Comparison of ENCODE assay signal across 20 mouse cellular contexts in the genomic region with DNA sequence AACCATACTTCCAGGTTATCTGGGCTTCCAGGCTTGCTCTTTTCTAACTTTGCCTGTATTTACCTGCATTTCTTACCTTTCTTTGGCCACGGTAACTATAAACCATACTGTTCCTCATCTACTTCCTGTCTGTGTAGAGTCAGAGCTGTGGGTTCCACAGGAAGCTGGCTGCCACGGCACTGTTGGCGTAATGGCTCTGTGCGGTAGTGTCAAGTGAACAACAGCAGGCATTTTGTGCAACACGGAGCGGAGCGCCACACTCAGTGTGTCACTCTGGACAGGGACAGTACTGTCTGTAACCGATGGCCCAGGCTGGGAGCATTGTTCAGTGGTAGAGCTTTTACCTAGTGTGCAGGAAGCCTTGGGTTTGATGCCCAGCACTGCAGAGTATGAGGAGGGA. TPM values are rescaled to one million over a fixed set of nuclear protein-coding genes. Genes with fewer than 3 reads are reported as not detected.
DNase-seq lines count a peak whose midpoint lies in the region; ATAC-seq and TF ChIP-seq lines count a peak whose summit lies in the region.
"Had no signal": no experiment of that assay in that cellular context is flagged by ENCODE, and none has a peak within 500 bp of the region (broad histone marks: within the 10 kb centered on the region; RNA-seq: fewer than 3 reads in every experiment).

No protein-coding gene starts in this region.

- 0 out of 2 replicates have a peak, but pooled peaks have one; percentile 23 for ATAC-seq in embryonic facial prominence, embryonic 11.5 days (replicated peaks; ENCODE audit: insufficient number of reproducible peaks, low FRiP score, low TSS enrichment, low read depth)
- ATAC-seq in forebrain, embryonic 14.5 days = no peak
- ATAC-seq: forebrain, embryonic 13.5 days had no signal

- no peak for DNase-seq in embryonic facial prominence, embryonic 11.5 days (ENCODE audit: low spot score)
- DNase-seq in embryonic facial prominence, embryonic 10.5 days (ENCODE audit: low spot score) = no peak
- peak; percentile 14 for DNase-seq in thymus, adult 2 months
- DNase-seq in thymus, postnatal 10 days (ENCODE audit: low spot score in 2 of 2) = no peak
- DNase-seq in naive thymus-derived CD4-positive, alpha-beta T cell, adult 2 months (ENCODE audit: low read depth) = peak; percentile 66
- peak; percentile 26 for DNase-seq in thymus, postnatal 4 days
- DNase-seq in forebrain, embryonic 14.5 days (ENCODE audit: low spot score) = no peak
- DNase-seq in urinary bladder, postnatal 36 days (ENCODE audit: low spot score in 2 of 2) = no peak
- DNase-seq: adrenal gland, postnatal 10 days; B cell, adult 2 months; cerebellum, adult 11-12 months; cerebellum, adult 9-10 months; cerebellum, postnatal 25 days; gastrocnemius, adult 2 months; gastrocnemius, postnatal 25 days; heart, postnatal 10 days had no signal

- no peak overlapping the region for H3K27ac ChIP-seq in embryonic facial prominence, embryonic 11.5 days (replicated peaks; ENCODE audit: low read depth, low read length)
- H3K27ac ChIP-seq in embryonic facial prominence, embryonic 10.5 days (replicated peaks) = no peak overlapping the region
- H3K27ac ChIP-seq in thymus, adult 2 months (ENCODE audit: control insufficient read depth, insufficient read depth, low read length) = no peak overlapping the region
- no peak overlapping the region for H3K27ac ChIP-seq in forebrain, embryonic 14.5 days (ENCODE audit: low read depth, low read length)
- H3K27ac ChIP-seq: forebrain, embryonic 13.5 days; gastrocnemius, adult 2 months; hindbrain, embryonic 10.5 days; hindbrain, embryonic 14.5 days had no signal

- TF ChIP-seq POLR2A in thymus, adult 2 months (IDR thresholded peaks at IDR 0.05; ENCODE audit: control insufficient read depth, extremely low read depth, insufficient read depth, low read length, poor library complexity) = no peak

- no peak overlapping the region for H3K9ac ChIP-seq in embryonic facial prominence, embryonic 11.5 days (replicated peaks; ENCODE audit: low read length)
- H3K9ac ChIP-seq in forebrain, embryonic 14.5 days (ENCODE audit: low read length) = no peak overlapping the region
- H3K9ac ChIP-seq: forebrain, embryonic 13.5 days; hindbrain, embryonic 14.5 days had no signal

- H3K27me3 ChIP-seq in embryonic facial prominence, embryonic 11.5 days (ENCODE audit: control insufficient read depth, insufficient read depth, low read length) = no peaks in the 10 kb centered on the region
- H3K27me3 ChIP-seq in embryonic facial prominence, embryonic 10.5 days (replicated peaks; ENCODE audit: low read depth, poor library complexity, severe bottlenecking) = no peaks in the 10 kb centered on the region
- no peaks in the 10 kb centered on the region for H3K27me3 ChIP-seq in thymus, adult 2 months (ENCODE audit: control insufficient read depth, insufficient read depth, low read length)
- no peaks in the 10 kb centered on the region for H3K27me3 ChIP-seq in forebrain, embryonic 14.5 days (replicated peaks; ENCODE audit: control insufficient read depth, insufficient read depth, low read length)
- H3K27me3 ChIP-seq: forebrain, embryonic 13.5 days had no signal

- 94% methylated on average over 8 of the region's 8 CpGs for WGBS in embryonic facial prominence, embryonic 11.5 days
- 95% methylated on average over 8 of the region's 8 CpGs for WGBS in embryonic facial prominence, embryonic 10.5 days
- 68% methylated on average over 8 of the region's 8 CpGs for WGBS in thymus, adult 2 months
- 95% methylated on average over 8 of the region's 8 CpGs for WGBS in forebrain, embryonic 14.5 days

- H3K4me2 ChIP-seq in embryonic facial prominence, embryonic 11.5 days (ENCODE audit: low read depth, low read length) = no peak overlapping the region
- no peak overlapping the region for H3K4me2 ChIP-seq in forebrain, embryonic 14.5 days (ENCODE audit: low read length)
- H3K4me2 ChIP-seq: forebrain, embryonic 13.5 days; hindbrain, embryonic 14.5 days had no signal

- H3K9me3 ChIP-seq in embryonic facial prominence, embryonic 11.5 days (replicated peaks; ENCODE audit: control insufficient read depth, low read length) = no peaks in the 10 kb centered on the region
- no peaks in the 10 kb centered on the region for H3K9me3 ChIP-seq in embryonic facial prominence, embryonic 10.5 days
- H3K9me3 ChIP-seq in forebrain, embryonic 14.5 days (replicated peaks; ENCODE audit: control insufficient read depth, low read length) = no peaks in the 10 kb centered on the region
- H3K9me3 ChIP-seq: forebrain, embryonic 13.5 days; hindbrain, embryonic 10.5 days had no signal

- no peaks in the 10 kb centered on the region for H3K4me1 ChIP-seq in embryonic facial prominence, embryonic 11.5 days (ENCODE audit: control insufficient read depth, insufficient read depth, low read length)
- H3K4me1 ChIP-seq in embryonic facial prominence, embryonic 10.5 days = no peaks in the 10 kb centered on the region
- H3K4me1 ChIP-seq in thymus, adult 2 months (replicated peaks; ENCODE audit: control insufficient read depth, insufficient read depth, low read length) = peaks cover 8% of the 10 kb centered on the region
- no peaks in the 10 kb centered on the region for H3K4me1 ChIP-seq in forebrain, embryonic 14.5 days (ENCODE audit: control insufficient read depth, insufficient read depth, low read length)
- H3K4me1 ChIP-seq: forebrain, embryonic 13.5 days had no signal

- no peak overlapping the region for H3K4me3 ChIP-seq in embryonic facial prominence, embryonic 11.5 days (ENCODE audit: low read depth, low read length)
- no peak overlapping the region for H3K4me3 ChIP-seq in embryonic facial prominence, embryonic 10.5 days
- no peak overlapping the region for H3K4me3 ChIP-seq in thymus, adult 2 months (ENCODE audit: control insufficient read depth, insufficient read depth, low read length)
- no peak overlapping the region for H3K4me3 ChIP-seq in forebrain, embryonic 14.5 days (ENCODE audit: low read depth, low read length)
- H3K4me3 ChIP-seq: forebrain, embryonic 13.5 days; gastrocnemius, adult 2 months; hindbrain, embryonic 10.5 days had no signal

- no peak for TF ChIP-seq CTCF in thymus, adult 2 months (IDR thresholded peaks at IDR 0.05; ENCODE audit: borderline replicate concordance, control insufficient read depth, extremely low read depth, insufficient read depth, low read length, poor library complexity)

- H3K36me3 ChIP-seq in embryonic facial prominence, embryonic 11.5 days (replicated peaks; ENCODE audit: control insufficient read depth, insufficient read depth, low read depth, low read length) = no peaks in the 10 kb centered on the region; the same call in 1 of the 2 replicates
- H3K36me3 ChIP-seq in embryonic facial prominence, embryonic 10.5 days (replicated peaks) = peaks cover 68% of the 10 kb centered on the region
- no peaks in the 10 kb centered on the region for H3K36me3 ChIP-seq in thymus, adult 2 months (ENCODE audit: control insufficient read depth, insufficient read depth, low read length)
- H3K36me3 ChIP-seq in forebrain, embryonic 14.5 days (ENCODE audit: control insufficient read depth, insufficient read depth, low read length) = peaks cover 33% of the 10 kb centered on the region
- H3K36me3 ChIP-seq: G1E had no signal

RNA-seq across cellular contexts. Expression of a gene that starts 27.8 kb away (rescaled TPM):
- 59.6 and 68.5 TPM in 2 replicates for polyA plus RNA-seq in embryonic facial prominence, embryonic 11.5 days (2014; fragmentation: Nextera tagmentation; extraction: Ambion mirVana)
- 60.1 and 62.1 TPM in 2 replicates for polyA plus RNA-seq in embryonic facial prominence, embryonic 10.5 days (2016; fragmentation: Nextera tagmentation; extraction: Ambion mirVana)
- polyA plus RNA-seq in thymus, adult 2 months (2012; rRNA removed) = 11.8 and 12.2 TPM in 2 replicates
- 38.6 and 39.0 TPM in 2 replicates for polyA plus RNA-seq in forebrain, embryonic 14.5 days (2014; fragmentation: Nextera tagmentation; extraction: Ambion mirVana)
- polyA plus RNA-seq: G1E had no signal

Comparison
In these comparisons a context has a peak if more than half of its experiments do, and no peak if none do; other contexts are left out.
1. DNase-seq: peak in thymus, adult 2 months (single experiment), naive thymus-derived CD4-positive, alpha-beta T cell, adult 2 months (single experiment) and thymus, postnatal 4 days (single experiment); none in embryonic facial prominence, embryonic 11.5 days (single experiment), embryonic facial prominence, embryonic 10.5 days (single experiment), thymus, postnatal 10 days (0 of 2), forebrain, embryonic 14.5 days (single experiment) and urinary bladder, postnatal 36 days (0 of 2).